Mouse (Mus musculus) bone marrow macrophage, adult 2 months (primary cell): Measurements from ENCODE around the gene Cfap100.

ENCODE experiments used
- CTCF ChIP-seq: IDR thresholded peaks from 2 replicates; pipeline ENCODE4 v1.5.1; 2012; ENCODE audit warnings: low read depth, mild to moderate bottlenecking, low read length, moderate library complexity
- POLR2A ChIP-seq: IDR thresholded peaks from 2 replicates; pipeline ENCODE4 v1.6.1; 2012; ENCODE audit warnings: mild to moderate bottlenecking, low read depth, low read length, borderline replicate concordance

DNA sequence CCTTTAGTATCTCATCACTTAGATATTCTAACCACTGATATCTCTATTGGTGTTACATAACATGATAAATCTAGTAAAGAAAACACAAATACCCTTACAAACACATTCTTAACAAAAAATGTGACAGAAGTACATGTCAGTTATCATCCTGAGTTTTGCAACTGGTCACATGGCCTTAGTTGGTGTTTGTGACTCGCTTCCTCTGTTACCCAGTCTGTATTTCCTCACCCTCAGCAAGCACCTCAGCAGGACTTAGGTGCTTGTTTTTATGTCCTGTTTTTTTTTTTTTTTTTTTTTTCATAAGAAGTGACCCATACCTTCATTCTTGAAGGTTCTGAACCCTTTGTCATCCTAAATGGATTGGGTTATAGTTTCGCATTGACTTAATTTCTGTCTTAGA lies 50.9 kb downstream of the Cfap100 start:
- TF ChIP-seq CTCF (no peak), POLR2A (no peak)
